Mouse (Mus musculus) cerebellum, adult 9-11 months (tissue): ENCODE measurements at regions not wholly inside any gene's neighbourhood (a gene's known extent, or its start where the extent isn't known, plus 50 kb on each side); places are given as distances from the start of the nearest gene placed in this dataset.

Experiments
- DNase-seq: peaks from one replicate; pipeline ENCODE4 v3.0.0; 2022

DNA sequence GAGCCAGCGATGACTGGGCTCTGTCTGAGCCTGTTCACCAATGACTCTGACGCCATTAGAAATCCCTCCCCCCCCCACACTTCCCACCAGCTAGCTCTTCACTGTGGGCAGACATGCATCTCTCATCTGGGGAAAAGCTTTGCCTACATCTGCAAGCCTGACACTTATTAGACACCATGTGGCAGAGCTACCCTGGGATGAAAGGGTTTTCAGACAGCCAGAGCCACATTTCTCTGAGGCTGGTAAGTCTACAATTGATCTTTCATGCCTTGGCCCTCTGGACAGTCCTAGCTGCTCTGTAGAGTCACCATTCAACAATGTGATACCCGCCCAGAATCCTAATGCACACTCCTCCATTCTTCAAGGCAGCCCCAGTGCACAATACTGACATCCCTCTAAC lies 72.8 kb upstream of the Rgma start:
- no peak for DNase-seq

DNA sequence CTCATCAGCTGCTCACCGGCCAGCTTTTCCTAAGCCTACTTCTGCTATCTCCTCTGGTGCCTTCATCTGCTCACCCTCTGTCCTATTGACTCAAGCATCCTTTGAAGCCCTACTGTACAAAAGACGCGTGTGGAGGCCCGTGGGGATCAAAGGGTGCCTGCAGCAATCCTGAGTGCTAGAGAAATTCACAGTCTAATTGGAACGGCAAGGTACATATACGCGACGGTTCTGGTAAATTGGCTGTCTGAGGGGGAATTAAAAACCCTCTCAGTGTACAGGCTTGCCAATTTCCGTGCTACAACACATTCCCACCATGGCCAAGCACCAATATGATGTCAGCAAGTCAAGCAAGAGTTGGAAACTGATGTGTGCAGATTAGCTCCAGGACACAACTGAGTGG lies 71.5 kb upstream of the Rgma start:
- DNase-seq = no peak

GRCm38 (mm10) chr7:73304799-73305198 lies 70.5 kb upstream of the Rgma start:
- no peak for DNase-seq

DNA sequence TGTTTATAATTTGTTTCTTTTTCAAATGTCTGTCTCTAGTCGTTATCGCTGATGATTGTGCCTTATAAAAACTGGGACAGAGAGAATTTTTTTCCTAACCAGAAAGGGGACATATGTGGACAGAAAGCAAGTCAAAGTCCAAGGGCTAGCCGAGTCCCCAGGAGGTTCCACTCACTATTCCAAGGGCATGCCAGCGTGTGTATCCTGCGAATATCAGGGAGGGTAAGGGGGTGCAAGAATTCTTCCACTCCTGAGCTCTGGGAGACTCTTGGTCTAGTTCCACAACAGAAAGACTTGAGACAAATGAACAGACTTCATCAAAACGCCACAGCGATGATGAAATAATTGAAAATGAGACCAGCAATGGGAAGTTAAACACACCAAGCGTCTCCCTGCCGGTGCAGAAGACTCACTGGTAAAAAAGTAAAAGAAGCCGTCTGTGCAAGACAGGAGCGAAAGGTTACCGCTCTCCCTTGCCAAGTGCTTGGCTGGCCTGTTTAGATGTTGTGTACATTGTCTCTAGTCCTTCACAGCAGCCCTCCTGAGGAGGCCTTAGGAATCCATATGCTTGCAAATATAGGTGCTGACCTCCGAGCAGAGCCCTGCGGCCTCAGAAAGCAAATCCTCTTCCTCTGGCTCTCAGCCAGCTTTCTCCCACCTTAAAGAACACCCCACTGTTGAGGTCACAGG lies 69.9 kb upstream of the Rgma start:
- DNase-seq = no peak

GRCm38 (mm10) chr7:73306296-73306695 lies 69.0 kb upstream of the Rgma start:
- DNase-seq = no peak

DNA sequence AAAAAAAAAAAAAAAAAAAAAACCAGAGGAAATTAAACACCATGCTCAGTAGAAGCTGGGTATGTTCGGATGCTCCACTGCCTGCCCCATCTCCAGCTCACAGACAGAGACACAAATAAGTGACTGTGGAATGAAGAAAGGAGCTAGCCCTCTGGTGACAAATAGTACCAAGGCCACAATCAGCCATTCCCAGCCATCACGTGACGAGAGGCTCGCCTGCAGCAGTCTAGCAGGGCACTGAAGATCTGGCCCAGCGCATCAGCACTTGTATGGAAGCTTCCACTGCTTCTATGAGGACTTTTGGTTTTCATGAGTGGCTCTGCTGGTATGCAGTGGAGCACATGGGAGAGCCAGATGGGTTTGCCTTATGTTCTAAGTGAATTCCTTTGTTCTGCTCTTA lies 68.6 kb upstream of the Rgma start:
- DNase-seq = no peak

DNA sequence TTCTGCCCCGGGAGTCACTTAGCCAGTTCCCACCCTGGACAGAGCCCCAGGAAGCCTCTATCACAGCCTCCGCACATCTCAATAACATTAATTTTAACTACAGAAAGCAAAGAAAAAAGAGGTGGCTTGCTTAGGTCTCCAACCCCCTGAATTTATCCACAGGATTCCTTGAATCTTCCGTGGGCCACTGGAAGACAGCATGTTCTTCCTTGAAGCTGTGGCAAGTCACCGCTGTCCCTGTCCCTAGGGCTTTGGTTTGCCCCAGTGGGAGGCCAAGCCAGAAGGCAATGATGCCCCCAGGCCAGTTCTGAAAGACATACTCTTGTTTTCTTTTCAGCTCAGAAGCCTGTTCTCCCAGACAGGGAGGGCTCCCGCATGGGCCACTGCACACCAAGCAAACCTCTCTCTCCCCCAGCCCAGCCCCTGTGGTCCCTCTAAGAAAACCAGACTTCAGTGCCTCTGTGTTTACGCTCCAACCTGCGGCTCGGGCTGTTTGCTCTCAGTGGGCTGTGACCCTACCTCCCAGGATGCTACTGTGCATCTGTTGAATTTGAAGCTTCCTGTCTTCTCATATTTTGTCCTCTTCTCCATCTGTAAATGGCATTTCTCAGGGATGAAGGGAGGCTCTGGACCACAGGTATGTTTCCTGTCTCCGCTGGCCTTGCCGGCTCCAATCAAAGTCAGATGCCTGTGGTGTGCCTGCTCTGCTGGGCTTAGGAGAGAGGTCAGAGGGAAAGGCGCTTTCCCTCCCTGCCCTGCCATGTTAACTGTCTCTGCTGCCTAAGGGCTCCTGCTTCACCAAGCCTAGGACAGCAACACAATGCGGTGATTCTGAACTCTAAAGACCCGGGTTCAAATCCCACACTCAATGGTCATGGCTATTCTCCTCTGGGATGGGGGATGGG lies 67.5 kb upstream of the Rgma start:
- no peak for DNase-seq

GRCm38 (mm10) chr7:73308981-73309380 lies 66.3 kb upstream of the Rgma start:
- DNase-seq = no peak

- DNase-seq = no peak
Observed at GRCm38 (mm10) chr7:73310056-73310455, 65.3 kb upstream of the Rgma start.

- DNase-seq = no peak
Observed at GRCm38 (mm10) chr7:73310581-73311136, 64.7 kb upstream of the Rgma start.

DNA sequence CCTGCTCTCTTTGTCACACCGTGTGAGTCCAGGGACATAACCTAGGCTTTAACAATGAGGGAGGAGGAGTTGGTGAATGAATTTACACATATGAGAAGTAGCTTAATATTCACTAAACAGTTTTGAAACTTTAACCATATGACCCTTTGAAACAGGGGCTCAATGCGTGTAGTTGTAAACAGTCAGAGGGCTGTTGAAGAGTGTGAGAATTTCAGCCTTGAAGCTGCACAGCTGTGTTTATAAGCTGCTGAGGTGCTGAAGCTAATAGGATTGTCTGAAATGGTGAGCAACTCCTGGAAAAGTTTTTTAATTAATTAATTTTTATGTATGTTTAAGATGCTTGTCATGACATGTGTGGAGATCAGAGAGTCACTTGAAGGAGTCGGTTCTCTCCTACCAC lies 59.8 kb upstream of the Rgma start:
- DNase-seq = no peak

- DNase-seq = no peak
Observed at GRCm38 (mm10) chr7:73317574-73317973, 57.7 kb upstream of the Rgma start.

GRCm38 (mm10) chr7:73319004-73319403 lies 56.3 kb upstream of the Rgma start:
- no peak for DNase-seq

DNA sequence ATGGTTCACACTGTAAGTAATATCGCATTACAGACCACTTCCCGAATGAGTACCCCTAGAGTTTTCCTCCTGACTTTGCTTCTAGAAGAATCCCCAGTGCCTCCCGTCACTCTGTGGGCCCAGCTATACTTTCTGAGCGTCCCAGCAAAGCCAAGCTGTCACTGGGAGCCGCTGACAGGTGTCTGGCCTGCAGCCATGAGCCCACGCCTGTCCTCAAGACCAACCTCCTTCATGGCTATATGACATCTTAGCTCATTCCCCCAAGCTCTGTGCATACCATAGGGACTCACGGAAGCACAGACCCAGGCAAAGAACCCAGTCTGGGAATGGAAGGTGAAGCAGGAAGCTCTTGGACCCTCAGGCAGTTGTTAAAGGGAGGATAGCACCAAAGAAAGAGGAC lies 55.3 kb upstream of the Rgma start:
- no peak for DNase-seq

- DNase-seq = no peak
Observed at GRCm38 (mm10) chr7:73322466-73323151, 52.7 kb upstream of the Rgma start.

DNA sequence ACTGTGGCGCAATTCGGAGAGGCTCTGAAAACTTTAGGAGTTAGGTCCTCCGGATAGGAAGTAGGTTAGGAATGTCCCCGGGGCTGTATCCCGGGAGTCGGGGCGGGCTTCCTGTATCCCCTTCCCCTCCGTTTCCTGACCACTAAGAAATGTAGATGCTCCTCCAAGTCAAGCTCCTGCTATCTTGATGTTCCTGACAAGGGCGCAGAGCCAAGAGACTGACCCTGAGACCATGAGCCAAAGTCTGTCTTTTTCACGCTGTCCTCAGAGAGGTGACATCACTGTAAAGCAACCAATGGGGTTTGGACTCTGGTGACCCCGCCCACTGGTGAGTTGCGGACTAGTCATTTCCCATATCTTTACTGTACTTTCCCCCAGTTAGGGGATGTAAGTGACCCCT lies 51.8 kb upstream of the Rgma start:
- no peak for DNase-seq

GRCm38 (mm10) chr7:73325503-73325902 lies 49.8 kb upstream of the Rgma start:
- no peak for DNase-seq
